Mouse (Mus musculus): ENCODE results near the gene Srgap1.
"Not testable (repeated sequence)": the region's sequence is repeated elsewhere in the genome, so short reads cannot be mapped to it uniquely, and the experiment has no call there.

Srgap1 gene

GRCm38 (mm10) chr10:121817983-121818382, 229.1 kb downstream of the Srgap1 start:
- DNase-seq = no peak

GRCm38 (mm10) chr10:121807771-121808170, 239.3 kb downstream of the Srgap1 start:
- DNase-seq = no peak

- no peak for DNase-seq
Measured at GRCm38 (mm10) chr10:121806806-121807205, 240.3 kb downstream of the Srgap1 start.

GRCm38 (mm10) chr10:121805933-121806341, 241.2 kb downstream of the Srgap1 start:
- DNase-seq = no peak

- DNase-seq = no peak
Measured at GRCm38 (mm10) chr10:121804551-121804950, 242.6 kb downstream of the Srgap1 start.

- no peak for DNase-seq
Measured at GRCm38 (mm10) chr10:121800041-121800440, 247.1 kb downstream of the Srgap1 start.

GRCm38 (mm10) chr10:121796027-121796802, 250.9 kb downstream of the Srgap1 start:
- DNase-seq = no peak

DNA sequence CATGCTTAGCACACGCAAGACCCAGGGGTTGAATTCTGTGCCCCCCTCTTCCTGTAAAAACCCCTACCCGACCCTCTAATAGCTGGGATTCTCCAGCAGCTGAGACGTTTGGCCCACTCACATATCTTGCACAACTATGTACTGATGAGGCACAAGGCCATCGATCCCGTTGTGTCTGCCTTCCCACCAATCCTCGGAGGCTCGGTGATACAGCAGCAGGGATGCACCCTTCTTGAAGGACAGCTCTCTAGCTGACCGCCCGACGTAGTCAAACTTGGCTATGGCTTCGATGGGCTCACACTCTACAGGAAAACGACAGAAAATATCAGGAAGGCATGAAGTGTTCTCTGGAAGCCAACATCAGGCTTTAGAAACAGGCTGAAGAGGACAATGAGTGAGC, 252.6 kb downstream of the Srgap1 start:
- DNase-seq = no peak

- DNase-seq = no peak
Measured at GRCm38 (mm10) chr10:121792661-121793060, 254.5 kb downstream of the Srgap1 start.

DNA sequence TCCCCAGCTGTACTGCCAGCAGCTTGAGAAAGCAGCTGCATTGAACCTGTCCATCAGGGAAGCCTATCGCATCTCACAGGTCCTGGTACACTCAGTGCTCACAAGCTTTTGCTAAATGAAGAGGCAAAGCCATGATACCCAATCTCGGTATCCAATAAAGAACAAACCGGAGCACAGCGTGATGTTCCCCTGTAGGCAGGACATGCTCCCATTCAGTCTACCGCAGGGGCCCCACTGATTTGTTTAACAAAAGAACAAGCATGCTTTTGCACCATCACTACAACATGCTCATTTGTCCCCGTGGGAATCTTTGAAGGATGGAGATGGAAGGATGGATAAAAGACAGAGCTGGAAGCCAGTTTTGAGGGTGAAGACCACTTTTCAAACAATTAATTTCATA, 257.0 kb downstream of the Srgap1 start:
- no peak for DNase-seq

DNA sequence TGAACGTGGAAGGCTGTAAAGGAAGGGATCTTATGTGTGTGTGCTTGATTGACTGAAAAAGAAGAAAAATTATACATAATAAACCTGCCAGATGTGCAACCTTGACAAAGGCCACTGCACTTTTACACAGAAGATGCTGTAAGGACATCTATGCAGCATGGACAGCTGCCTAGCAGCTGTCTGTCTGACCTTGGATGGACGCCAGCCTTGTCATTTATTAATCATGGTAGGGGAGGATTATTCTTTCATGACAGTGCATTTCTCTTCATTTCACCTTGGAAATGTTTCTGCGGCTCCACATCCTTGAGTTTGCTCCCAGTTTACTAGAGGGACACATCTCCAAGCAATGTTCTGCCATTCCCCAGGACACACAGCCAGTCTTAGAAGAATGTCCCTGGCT, 258.6 kb downstream of the Srgap1 start:
- no peak for DNase-seq

GRCm38 (mm10) chr10:121781159-121781558, 266.0 kb downstream of the Srgap1 start:
- no peak for DNase-seq

- no peak for DNase-seq
Measured at GRCm38 (mm10) chr10:121775990-121776389, 271.1 kb downstream of the Srgap1 start.

- no peak for DNase-seq
Measured at GRCm38 (mm10) chr10:121773813-121774212, 273.3 kb downstream of the Srgap1 start.

- no peak for DNase-seq
Measured at GRCm38 (mm10) chr10:121770624-121771577, 276.2 kb downstream of the Srgap1 start.

DNA sequence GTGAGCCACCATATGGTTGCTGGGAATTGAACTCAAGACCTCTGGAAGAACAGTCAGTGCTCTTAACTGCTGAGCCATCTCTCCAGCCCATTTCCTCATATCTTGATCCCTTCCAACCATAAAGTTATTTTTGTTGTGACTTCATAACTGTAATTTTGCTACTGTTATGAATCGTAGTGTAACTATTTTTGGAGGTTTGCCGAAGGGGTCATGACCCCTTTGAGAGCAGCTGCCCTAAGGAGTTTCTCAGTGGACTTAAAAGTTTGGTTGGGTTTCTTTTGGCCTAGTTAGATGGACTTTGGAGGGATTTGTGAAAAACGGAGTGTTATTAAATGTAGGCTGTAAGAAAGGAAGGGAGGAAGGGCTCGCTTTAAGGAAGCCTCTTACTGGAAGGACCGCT, 277.4 kb downstream of the Srgap1 start:
- DNase-seq = no peak

- DNase-seq = not testable (repeated sequence)
Measured at GRCm38 (mm10) chr10:121767295-121767694, 279.8 kb downstream of the Srgap1 start.

DNA sequence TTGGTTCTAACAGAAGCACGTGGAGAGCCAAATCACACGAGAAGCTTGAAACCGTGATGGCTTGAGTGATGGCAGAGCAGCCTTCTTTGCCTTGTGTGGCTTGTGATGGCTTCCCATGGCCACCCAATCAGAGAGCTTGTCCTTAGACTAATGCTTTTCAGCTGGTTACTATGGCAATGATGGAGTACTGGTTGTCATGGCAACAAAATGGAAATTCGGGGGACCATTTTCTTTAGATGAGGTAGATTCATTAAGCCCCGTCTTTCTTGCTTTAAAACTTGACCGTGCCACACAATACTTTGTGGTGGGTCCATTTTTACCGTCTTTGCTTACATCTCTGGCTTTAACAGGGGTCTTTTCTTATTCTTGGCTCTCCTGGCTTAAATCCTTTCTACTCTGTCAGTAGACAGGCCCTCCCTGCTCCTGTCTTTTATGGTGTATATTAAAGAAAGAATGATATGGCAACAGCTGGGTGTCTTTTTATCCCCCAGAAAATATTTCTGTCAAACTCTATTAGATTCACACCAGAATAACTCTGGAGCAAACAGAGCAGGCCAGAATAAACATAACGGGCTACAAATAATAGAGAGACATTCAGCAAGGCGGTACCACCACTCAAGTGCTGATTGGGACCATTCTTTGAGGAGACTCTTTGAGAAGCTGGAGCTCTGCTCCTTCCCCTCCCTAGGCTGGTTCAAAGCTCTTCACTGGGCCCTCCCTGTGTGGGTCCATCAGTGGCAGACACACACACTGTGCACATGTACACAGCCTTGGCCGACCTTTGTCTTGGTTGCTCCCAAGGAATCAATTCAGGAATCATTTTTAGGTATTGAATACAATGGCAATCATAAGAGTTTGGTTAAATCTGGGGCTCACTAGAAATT, 281.7 kb downstream of the Srgap1 start:
- peak; percentile 10 for DNase-seq

- no peak for DNase-seq
Measured at GRCm38 (mm10) chr10:121764469-121765173, 282.5 kb downstream of the Srgap1 start.

DNA sequence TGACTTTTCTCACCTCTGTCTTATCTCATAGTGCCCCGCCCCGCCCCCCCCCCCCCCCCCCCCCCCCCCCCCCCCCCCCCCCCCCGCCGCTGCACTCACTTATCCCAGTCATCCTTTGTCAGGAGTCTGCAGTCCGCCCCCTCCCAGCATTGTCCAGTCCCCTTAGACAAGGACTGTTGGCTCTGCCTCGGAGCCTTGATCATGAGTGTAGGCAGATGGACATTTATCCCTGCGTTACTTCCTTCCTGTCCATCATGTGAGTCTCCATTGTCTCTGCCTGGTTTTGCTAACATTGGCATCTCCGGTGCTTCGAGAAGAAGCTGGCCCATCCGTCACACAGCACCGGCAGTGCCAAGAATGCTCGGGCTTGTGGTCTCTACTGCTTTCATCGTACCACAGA, 283.9 kb downstream of the Srgap1 start:
- DNase-seq = no peak

GRCm38 (mm10) chr10:121762141-121762540, 285.0 kb downstream of the Srgap1 start:
- no peak for DNase-seq

DNA sequence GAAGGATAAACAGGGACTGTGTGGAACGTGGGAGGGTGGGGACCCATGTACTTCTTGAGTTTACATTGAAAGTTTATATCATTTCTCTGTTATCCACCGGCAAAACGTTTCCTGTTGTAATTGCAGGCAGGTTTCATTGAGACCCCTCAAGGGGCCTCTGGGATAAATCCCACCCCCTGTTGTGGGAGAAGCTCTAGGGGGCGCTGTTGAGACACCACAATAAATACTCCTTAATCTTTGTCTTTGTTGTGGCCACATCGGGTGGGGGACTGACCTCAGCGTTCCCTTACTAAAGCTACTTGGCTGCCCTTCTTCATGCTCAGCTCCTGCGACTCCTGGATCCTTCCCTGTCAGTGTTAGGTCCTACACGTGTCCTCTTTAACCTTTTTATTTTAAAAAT, 288.0 kb downstream of the Srgap1 start:
- no peak for DNase-seq

All from right cerebral cortex, adult 18-20 months (tissue).